Mouse (Mus musculus) heart, postnatal 0 days (tissue): ENCODE measurements around the gene Gm5741. TPM values are rescaled to one million over a fixed set of nuclear protein-coding genes. Genes with fewer than 3 reads are reported as not detected.

Experiments
- ATAC-seq: fragments of 200-750 bp; cut with Nextera tagmentation; 2 replicates; pipeline ENCODE4 v1.8.0; 2017; ENCODE audit warnings: low read depth, moderate number of reproducible peaks, moderate library complexity; ENCODE audit not compliant: insufficient read depth
- DNase-seq: peaks from one replicate; pipeline ENCODE4 v3.0.0-alpha.2; 2016; ENCODE audit warnings: low spot score
- H3K27ac ChIP-seq: fragments of 300-500 bp; sonication (generic); 2 replicates; pipeline ENCODE4 v1.5.1; 2014; ENCODE audit warnings: low read depth, mild to moderate bottlenecking
- H3K27me3 ChIP-seq: fragments of 300-500 bp; sonication (generic); 2 replicates; pipeline ENCODE4 v1.6.1; 2014; ENCODE audit warnings: low read length, mixed read lengths; ENCODE audit not compliant: control insufficient read depth, insufficient read depth
- H3K36me3 ChIP-seq: fragments of 300-500 bp; sonication (generic); replicated peaks from 2 replicates; pipeline ENCODE4 v1.6.1; 2014; ENCODE audit warnings: low read length, mixed read lengths; ENCODE audit not compliant: control insufficient read depth, insufficient read depth
- H3K4me1 ChIP-seq: fragments of 300-500 bp; sonication (generic); 2 replicates; pipeline ENCODE4 v1.6.1; 2014; ENCODE audit warnings: antibody characterized with exemption; ENCODE audit not compliant: control insufficient read depth, insufficient read depth
- H3K4me2 ChIP-seq: fragments of 300-500 bp; sonication (generic); 2 replicates; pipeline ENCODE4 v1.6.1; 2014; ENCODE audit warnings: low read depth, mild to moderate bottlenecking, low read length, moderate library complexity
- H3K4me3 ChIP-seq: fragments of 300-500 bp; sonication (generic); 2 replicates; pipeline ENCODE4 v1.5.1; 2014; ENCODE audit warnings: low read depth, low read length
- H3K9ac ChIP-seq: fragments of 300-500 bp; sonication (generic); replicated peaks from 2 replicates; pipeline ENCODE4 v1.6.1; 2014; ENCODE audit warnings: low read depth, low read length, mixed read lengths
- H3K9me3 ChIP-seq: fragments of 300-500 bp; sonication (generic); replicated peaks from 2 replicates; pipeline ENCODE4 v1.6.1; 2016; ENCODE audit warnings: low read length; ENCODE audit not compliant: control insufficient read depth
- CTCF ChIP-seq: IDR thresholded peaks from 2 replicates; pipeline ENCODE4 v1.5.1; 2016; ENCODE audit warnings: antibody characterized with exemption, control low read depth, low read depth
- EP300 ChIP-seq: IDR thresholded peaks from 2 replicates; pipeline ENCODE4 v1.6.1; 2016; ENCODE audit warnings: antibody characterized with exemption, low read depth
- WGBS: fragments of 180-500 bp; shearing (Covaris S2); extraction: QIAGEN DNeasy Blood & Tissue Kit; methylation state at CpG from one replicate; pipeline ENCODE4 v1.1.7; 2014; 5-methylcytosine and 5-hydroxymethylcytosine counted together
- polyA plus RNA-seq: library from polyadenylated mRNA; unstranded; fragments of >200 nt; fragmentation: Nextera tagmentation; extraction: Ambion mirVana; gene quantifications from 2 replicates; pipeline ENCODE4 v1.2.1, GENCODE M21; 2015
- total RNA-seq: library from RNA; depleted of rRNA; stranded (reverse); fragments of >200 nt; gene quantifications from 2 replicates; pipeline ENCODE4 v1.2.3, GENCODE M21; 2014; ENCODE audit warnings: low replicate concordance

Gene Gm5741
- total and polyA plus RNA-seq, 2 experiments from 2014 or later = not detected

GRCm38 (mm10) chr8:85065213-85065612, 2.6 kb downstream of the Gm5741 start:
- Histone ChIP-seq H3K27ac (no peak overlapping the region), H3K4me2 (no peak overlapping the region), H3K9ac (no peak overlapping the region), H3K9me3 (no peaks in the 10 kb centered on the region), H3K4me1 (no peaks in the 10 kb centered on the region), H3K27me3 (no peaks in the 10 kb centered on the region), H3K36me3 (no peaks in the 10 kb centered on the region), H3K4me3 (no peak overlapping the region)
- TF ChIP-seq EP300 = no peak
- no peak for TF ChIP-seq CTCF
- ATAC-seq (no peak), DNase-seq (no peak)
- WGBS = 34% methylated on average over 2 of the region's 2 CpGs

- no peak for TF ChIP-seq CTCF
- TF ChIP-seq EP300 = no peak
- Histone ChIP-seq H3K4me2 (no peak overlapping the region), H3K9me3 (no peaks in the 10 kb centered on the region), H3K4me1 (no peaks in the 10 kb centered on the region), H3K9ac (no peak overlapping the region), H3K27me3 (no peaks in the 10 kb centered on the region), H3K27ac (no peak overlapping the region), H3K36me3 (no peaks in the 10 kb centered on the region), H3K4me3 (no peak overlapping the region)
- 95% methylated on average over 4 of the region's 4 CpGs for WGBS
- no peak for ATAC-seq
- no peak for DNase-seq
Observed at GRCm38 (mm10) chr8:85062603-85063002, 5.2 kb downstream of the Gm5741 start.

GRCm38 (mm10) chr8:85059879-85060616, 7.7 kb downstream of the Gm5741 start, which contains the start of gene Fbxw9:
Gene Fbxw9, plus strand, starts transcription at chr8:85060055.
- peaks cover 15% of the 10 kb centered on the region for H3K36me3 ChIP-seq
- TF ChIP-seq EP300 = 0 out of 2 replicates have a peak, but pooled peaks have one; percentile 21
- TF ChIP-seq CTCF = no peak
- no peaks in the 10 kb centered on the region for H3K27me3 ChIP-seq
- ATAC-seq = peak; percentile 93
- no peaks in the 10 kb centered on the region for H3K9me3 ChIP-seq
- DNase-seq = peak; percentile 87
- peak within 1 kb of the TSS; percentile 60 for H3K9ac ChIP-seq
- peak within 1 kb of the TSS; percentile 97 for H3K4me2 ChIP-seq
- WGBS = under 1% methylated on average over 51 of the region's 53 CpGs
- H3K4me1 ChIP-seq = no peaks in the 10 kb centered on the region
- peak within 1 kb of the TSS; percentile 96 for H3K4me3 ChIP-seq
- peak within 1 kb of the TSS; percentile 47; the same call in 1 of the 2 replicates for H3K27ac ChIP-seq

- Histone ChIP-seq H3K4me3 (no peak overlapping the region), H3K27ac (no peak overlapping the region), H3K9me3 (no peaks in the 10 kb centered on the region), H3K4me2 (no peak overlapping the region), H3K9ac (no peak overlapping the region), H3K27me3 (no peaks in the 10 kb centered on the region), H3K4me1 (no peaks in the 10 kb centered on the region), H3K36me3 (peaks cover 41% of the 10 kb centered on the region)
- ATAC-seq = no peak
- no peak for DNase-seq
- WGBS = 82% methylated on average over 7 of the region's 7 CpGs
- TF ChIP-seq EP300 (no peak), CTCF (no peak)
Observed at GRCm38 (mm10) chr8:85057367-85057766, 10.4 kb downstream of the Gm5741 start.

GRCm38 (mm10) chr8:85043619-85044018, 24.2 kb downstream of the Gm5741 start:
- no peak for ATAC-seq
- WGBS = 92% methylated on average over 6 of the region's 6 CpGs
- Histone ChIP-seq H3K9ac (no peak overlapping the region), H3K27ac (no peak overlapping the region), H3K27me3 (no peaks in the 10 kb centered on the region), H3K4me1 (peaks cover 3% of the 10 kb centered on the region; the same call in 1 of the 2 replicates), H3K9me3 (no peaks in the 10 kb centered on the region), H3K4me2 (no peak overlapping the region), H3K36me3 (peaks cover 77% of the 10 kb centered on the region), H3K4me3 (no peak overlapping the region)
- DNase-seq = no peak
- no peak for TF ChIP-seq CTCF
- no peak for TF ChIP-seq EP300
